Mouse (Mus musculus) heart, adult 9 months (tissue): ENCODE measurements at regions not wholly inside any gene's neighbourhood (a gene's known extent, or its start where the extent isn't known, plus 50 kb on each side); places are given as distances from the start of the nearest gene placed in this dataset.
A peak's percentile ranks its signal among the peaks of the same experiment; 100 is the strongest.

Experiments used
- DNase-seq, 2 experiments: peaks; one replicate each; pipeline ENCODE4 v3.0.0; 2022; ENCODE audit warnings: low spot score in 2 of 2

- DNase-seq, result no peak
Observed at GRCm38 (mm10) chr7:115290801-115291417, 547.4 kb downstream of the Insc start.

DNA sequence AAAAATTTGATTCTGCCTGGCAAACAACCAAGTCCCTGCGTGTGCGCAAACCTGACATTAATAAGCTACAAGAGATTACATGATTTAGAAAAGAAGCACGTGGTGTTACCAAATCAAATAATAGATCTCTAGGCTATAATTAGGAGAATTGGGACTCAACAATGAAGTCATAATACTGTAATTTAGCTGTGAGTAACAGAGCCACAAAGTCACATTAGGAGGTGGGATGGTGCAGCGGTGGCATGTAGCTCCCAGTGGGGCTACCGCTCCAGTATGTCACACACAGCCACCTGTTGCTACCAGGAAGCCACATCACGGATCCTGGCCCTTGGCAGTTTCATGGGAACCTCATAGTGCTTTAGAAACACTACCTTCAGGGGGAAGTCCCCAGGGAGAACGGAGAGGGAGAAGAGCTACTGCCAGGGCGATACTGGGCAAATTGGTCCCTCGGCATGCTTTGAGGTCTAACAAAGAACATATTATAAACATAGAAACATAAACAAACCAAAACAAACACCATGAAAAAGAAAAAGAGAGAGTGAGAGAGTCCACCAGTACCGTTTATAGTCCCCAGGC, 551.2 kb downstream of the Insc start:
- no peak for DNase-seq

- no peak for DNase-seq
Observed at GRCm38 (mm10) chr7:115300241-115300640, 556.7 kb downstream of the Insc start.

DNA sequence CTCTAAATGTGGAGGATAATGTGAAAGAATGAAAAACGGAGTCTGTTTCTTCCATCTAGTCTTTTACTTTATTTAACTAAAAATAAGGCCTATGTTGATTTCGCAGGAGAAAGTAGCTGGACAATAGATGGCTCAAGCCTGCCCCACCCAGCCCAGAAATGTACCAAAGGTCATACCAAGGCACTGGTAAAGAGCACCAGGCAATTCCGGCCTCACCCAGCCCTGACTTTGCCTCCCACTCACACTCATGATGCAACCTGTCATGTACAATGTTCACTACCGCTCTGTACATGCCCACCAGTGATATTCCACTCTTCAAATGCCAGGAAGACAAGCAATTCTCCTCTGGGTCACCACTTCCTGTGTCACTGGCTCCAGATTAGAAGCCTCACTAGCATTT, 564.9 kb downstream of the Insc start:
- no peak for DNase-seq

DNA sequence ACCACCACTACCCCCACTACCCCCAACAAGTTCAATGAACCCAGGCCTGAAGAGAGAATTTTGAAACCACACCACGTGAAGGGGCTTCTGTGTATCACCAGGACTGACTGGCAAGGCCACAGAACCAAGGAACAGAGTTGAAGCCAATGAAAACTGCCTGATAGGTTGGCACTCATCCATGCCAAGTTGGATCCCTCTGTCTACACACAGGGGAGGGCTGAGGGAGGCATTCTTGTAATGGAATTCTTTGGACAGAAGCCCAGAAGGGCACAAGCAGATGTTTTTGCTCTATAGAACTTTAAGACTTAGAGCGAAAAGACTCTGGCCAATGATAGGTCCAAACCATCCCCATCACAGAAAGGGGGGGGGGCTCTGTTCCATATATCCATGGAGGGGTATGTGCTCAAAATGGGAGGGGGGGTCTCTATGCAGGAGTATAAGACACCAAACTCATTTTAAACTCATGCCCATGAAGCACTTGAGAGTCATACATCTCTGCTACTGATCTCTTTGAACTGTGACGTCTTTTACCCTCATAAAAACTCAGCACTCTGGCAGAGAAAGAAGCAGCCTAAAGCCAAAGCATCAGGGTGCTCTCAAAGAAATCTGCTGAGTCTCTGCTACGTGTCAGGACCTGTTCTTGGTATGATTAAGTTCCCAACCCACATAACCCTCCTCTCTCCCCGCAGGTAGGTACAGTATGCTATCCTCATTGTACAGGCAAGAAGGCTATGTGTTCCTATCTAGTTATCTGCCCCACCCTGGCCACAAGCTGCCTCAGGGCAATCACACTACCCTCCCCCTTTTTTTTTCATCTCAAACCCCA, 567.1 kb downstream of the Insc start:
- DNase-seq, result peak; percentile 19 to 31

- no peak for DNase-seq
Observed at GRCm38 (mm10) chr7:115319504-115319903, 576.0 kb downstream of the Insc start.

DNA sequence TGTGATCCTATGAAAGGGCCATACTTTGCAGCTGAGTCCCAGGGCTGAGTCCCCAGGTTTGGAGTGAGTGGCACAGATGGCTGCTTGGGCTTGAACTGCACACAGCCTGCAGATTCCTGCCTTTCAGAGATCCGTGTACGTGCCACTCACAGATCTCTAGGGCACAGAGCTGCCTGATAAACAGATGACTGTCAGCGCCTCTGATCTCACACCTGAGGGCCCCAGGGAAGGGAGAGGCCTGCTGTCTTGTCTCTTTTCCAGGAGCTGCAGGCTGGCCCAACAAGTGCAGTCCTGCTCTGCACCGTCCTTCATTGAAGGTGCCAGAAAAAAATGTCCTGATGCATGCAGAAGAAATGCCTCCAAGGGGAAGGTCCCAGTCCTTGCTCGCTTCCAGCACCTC, 579.5 kb downstream of the Insc start:
- no peak for DNase-seq

DNA sequence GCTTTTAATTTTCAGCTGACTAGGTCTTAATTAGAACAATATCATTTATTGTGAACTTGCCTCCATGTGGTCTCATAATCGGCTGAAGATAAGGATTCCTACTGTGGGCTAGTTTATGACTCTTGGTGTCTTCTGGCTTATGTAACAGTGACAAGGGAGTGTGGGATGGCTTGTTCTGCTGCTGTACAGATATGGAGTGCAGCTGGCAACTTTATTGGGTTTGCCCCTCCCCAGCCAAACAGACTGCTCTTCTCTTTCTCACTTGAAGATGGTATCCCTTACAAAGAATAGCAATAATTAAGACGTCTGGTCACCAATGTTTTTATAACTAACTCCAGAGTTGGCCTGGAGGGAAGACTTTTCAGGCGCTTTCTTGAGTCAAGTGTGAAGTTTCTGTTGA, 584.8 kb downstream of the Insc start:
- DNase-seq, result no peak

- no peak for DNase-seq
Observed at GRCm38 (mm10) chr7:115331698-115332097, 588.2 kb downstream of the Insc start.

DNA sequence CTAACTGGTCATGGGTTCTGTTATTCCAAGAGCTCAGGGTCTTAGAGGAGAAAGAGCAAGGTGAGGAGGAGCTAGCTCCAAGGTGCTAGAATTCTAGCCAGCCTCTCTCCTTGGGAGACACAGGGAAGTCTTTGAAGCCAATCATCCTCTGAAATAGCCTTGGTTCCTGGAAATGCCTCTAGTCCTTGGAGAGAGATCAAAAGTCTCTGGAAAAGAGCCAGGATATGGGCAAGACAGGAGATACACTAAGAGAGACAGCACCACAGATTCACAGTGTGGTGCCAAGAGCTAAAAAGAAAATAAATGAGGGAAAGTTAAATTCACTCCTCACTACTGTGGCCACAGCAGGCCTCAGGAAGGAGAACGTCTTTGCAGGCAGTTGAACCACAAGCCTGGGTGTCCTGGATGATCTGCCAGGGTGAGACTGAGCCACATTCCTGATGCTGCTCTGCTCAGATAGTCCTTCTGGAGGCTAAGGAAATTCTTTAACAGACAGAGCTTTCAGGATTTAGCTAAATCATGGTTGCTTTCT, 589.6 kb downstream of the Insc start:
- peak in 1 of 2 experiments; percentile 17 for DNase-seq

GRCm38 (mm10) chr7:115335051-115335450, 591.6 kb downstream of the Insc start:
- DNase-seq, result no peak

DNA sequence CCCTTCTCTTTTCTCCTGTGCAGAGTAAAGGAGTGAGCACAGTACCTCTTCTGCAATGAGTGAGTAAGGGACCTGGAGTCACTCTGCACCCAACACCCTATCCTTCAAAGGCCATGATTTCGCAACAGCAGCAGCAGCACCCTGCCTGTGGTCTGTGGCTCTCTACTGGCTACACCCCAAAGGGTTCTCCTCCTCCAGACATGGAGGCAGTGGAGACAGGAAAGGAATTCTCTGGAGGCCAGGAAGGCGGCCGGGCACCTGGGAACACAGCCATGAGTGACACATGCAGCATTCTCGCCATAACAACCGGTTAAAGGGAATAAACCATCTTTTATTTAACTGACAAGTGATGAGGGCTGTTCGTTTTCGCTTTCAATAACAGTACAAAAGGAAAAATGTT, 596.7 kb downstream of the Insc start:
- DNase-seq, result peak; percentile 5 to 8

DNA sequence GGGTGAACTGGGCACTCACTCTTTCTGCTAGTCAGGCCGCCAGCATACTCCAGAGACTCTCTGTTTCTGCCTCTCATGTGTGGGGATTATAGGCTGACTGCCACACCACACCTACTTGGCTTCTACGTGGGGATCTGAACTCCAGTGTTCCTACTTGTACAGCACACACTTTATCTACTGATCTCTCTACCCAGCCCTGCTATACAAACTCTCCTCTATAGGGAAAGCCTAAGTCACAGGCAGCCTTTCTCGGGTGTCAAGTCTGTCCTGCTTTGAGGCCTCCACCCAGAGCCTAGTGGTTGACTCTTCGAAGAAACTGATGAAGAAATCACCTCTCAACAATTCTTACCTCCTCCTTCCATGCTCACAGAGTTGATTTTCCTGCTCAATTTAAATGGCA, 597.5 kb downstream of the Insc start:
- DNase-seq, result no peak

- no peak for DNase-seq
Observed at GRCm38 (mm10) chr7:115345749-115346148, 602.3 kb downstream of the Insc start.

GRCm38 (mm10) chr7:115358711-115359110, 615.2 kb downstream of the Insc start:
- DNase-seq, result no peak

DNA sequence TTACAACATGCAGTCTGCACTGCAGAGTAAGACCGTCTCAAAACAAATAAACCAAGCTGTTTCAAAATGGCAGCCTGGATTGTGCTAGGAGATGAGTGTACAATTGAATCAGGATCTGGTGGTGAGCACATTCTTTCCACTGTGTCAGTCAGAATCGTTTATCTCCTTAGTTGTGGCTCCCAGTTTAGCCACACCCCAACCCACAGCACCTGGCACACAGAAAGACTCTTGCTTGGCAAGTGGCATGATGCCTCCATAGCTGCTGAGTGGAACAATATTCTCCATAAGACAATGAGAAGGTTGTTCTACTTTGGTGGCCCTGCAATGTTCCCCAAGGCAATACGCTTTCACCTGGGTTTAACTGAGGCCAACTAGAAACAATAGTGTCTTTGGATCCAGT, 616.6 kb downstream of the Insc start:
- no peak for DNase-seq

GRCm38 (mm10) chr7:115362117-115362516, 618.6 kb downstream of the Insc start:
- no peak for DNase-seq

DNA sequence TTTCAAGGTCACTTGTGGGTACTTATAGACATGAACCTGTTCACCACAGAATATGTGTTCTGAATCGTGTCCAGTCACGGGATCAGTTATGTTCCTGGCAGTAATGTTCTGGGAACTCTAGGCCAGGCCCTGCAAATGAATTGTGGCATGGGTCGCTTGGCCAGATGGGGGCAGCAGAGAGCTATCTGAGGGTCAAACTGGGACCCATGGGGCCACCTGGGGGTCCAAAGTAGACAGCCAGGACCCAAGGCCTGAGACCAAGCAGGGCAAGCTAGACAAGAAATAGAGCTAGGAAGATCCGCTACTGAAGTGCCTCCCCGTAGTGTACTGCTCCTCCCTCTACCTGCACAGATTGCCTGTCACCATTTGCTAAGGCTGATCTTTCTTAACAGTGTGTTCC, 623.4 kb downstream of the Insc start:
- peak in 1 of 2 experiments; percentile 19 for DNase-seq

- DNase-seq, result no peak
Observed at GRCm38 (mm10) chr7:115371143-115371542, 627.6 kb downstream of the Insc start.

- no peak for DNase-seq
Observed at GRCm38 (mm10) chr7:115372921-115373320, 629.4 kb downstream of the Insc start.

DNA sequence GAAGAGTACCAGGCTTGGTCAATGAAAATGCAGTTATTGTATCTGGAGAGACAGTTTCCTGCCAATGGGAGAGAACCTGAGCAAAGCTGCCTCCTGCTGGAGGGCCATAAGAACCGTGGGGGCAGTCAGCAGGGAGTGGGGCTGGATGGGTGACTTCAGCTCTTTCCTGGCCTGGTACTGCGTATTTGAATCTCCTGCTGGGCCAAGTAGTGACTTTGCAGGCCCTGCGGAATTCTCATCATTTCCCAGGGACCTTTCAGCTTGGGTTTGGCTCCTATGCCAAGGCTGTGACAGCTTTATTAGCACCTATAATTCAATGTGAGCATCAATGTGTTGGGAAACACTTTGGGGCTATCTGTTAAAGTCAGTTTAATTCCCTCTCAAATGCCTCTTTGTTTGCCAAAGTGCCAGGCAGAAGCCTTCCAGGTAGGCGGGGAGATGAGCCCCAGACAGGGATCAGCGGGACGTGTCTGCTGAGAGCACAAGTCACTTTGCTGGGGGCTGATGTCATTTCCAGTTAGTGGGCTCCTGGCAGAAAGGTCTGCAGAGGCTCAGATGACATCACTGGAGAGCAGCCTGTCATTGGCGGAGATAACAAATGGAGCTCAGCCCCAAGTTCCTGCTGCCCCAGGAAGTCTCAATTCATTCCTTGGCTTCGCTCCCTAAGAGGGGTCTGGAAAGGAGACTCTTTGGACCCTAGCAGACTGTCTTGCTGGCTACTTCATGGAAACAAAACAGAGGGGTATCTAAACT, 630.5 kb downstream of the Insc start:
- DNase-seq, result no peak

GRCm38 (mm10) chr7:115376067-115376466, 632.6 kb downstream of the Insc start:
- DNase-seq, result no peak
